Mouse (Mus musculus) lung, embryonic 16.5 days (tissue): Measurements from ENCODE around the gene Slc44a3. TPM values are rescaled to one million over a fixed set of nuclear protein-coding genes. Genes with fewer than 3 reads are reported as not detected.

ENCODE experiments used
- ATAC-seq: fragments of 200-750 bp; cut with Nextera tagmentation; 2 replicates; pipeline ENCODE4 v1.8.0; 2017; ENCODE audit warnings: low read depth, mild to moderate bottlenecking, moderate library complexity
- H3K27ac ChIP-seq: fragments of 300-500 bp; sonication (generic); 2 replicates; pipeline ENCODE4 v1.5.1; 2014; ENCODE audit warnings: mild to moderate bottlenecking, control low read depth, low read length
- H3K27me3 ChIP-seq: fragments of 300-500 bp; sonication (generic); 2 replicates; pipeline ENCODE4 v1.6.1; 2014; ENCODE audit warnings: low read depth, low read length, mixed read lengths; ENCODE audit not compliant: control insufficient read depth, insufficient read depth
- H3K36me3 ChIP-seq: fragments of 300-500 bp; sonication (generic); 2 replicates; pipeline ENCODE4 v1.6.1; 2014; ENCODE audit warnings: low read length; ENCODE audit not compliant: control insufficient read depth, insufficient read depth
- H3K4me1 ChIP-seq: fragments of 300-500 bp; sonication (generic); replicated peaks from 2 replicates; pipeline ENCODE4 v1.6.1; 2014; ENCODE audit warnings: low read length, mixed read lengths; ENCODE audit not compliant: control insufficient read depth, insufficient read depth
- H3K4me2 ChIP-seq: fragments of 300-500 bp; sonication (generic); 2 replicates; pipeline ENCODE4 v1.6.1; 2014; ENCODE audit warnings: low read depth, low read length, control low read depth
- H3K4me3 ChIP-seq: fragments of 300-500 bp; sonication (generic); 2 replicates; pipeline ENCODE4 v1.5.1; 2014; ENCODE audit warnings: mild to moderate bottlenecking, low read length, control low read depth
- H3K9ac ChIP-seq: fragments of 300-500 bp; sonication (generic); 2 replicates; pipeline ENCODE4 v1.6.1; 2014; ENCODE audit warnings: low read length, control low read depth
- H3K9me3 ChIP-seq: fragments of 300-500 bp; sonication (generic); 2 replicates; pipeline ENCODE4 v1.6.1; 2016; ENCODE audit warnings: low read length; ENCODE audit not compliant: control insufficient read depth
- WGBS: fragments of 180-500 bp; shearing (Covaris S2); extraction: QIAGEN DNeasy Blood & Tissue Kit; methylation state at CpG from one replicate; pipeline ENCODE4 v1.1.7; 2014; 5-methylcytosine and 5-hydroxymethylcytosine counted together
- polyA plus RNA-seq: library from polyadenylated mRNA; unstranded; fragments of >200 nt; fragmentation: Nextera tagmentation; extraction: Ambion mirVana; gene quantifications from 2 replicates; pipeline ENCODE4 v1.2.1, GENCODE M21; 2015

The Slc44a3 gene
- polyA plus RNA-seq, 1 experiment from 2014 or later = 24.4 TPM

- ATAC-seq = no peak
- Histone ChIP-seq H3K27ac (no peak overlapping the region), H3K4me1 (no peaks in the 10 kb centered on the region; the same call in none of the 2 replicates), H3K9me3 (no peaks in the 10 kb centered on the region), H3K9ac (no peak overlapping the region), H3K27me3 (peaks cover 6% of the 10 kb centered on the region), H3K4me3 (no peak overlapping the region), H3K36me3 (no peaks in the 10 kb centered on the region), H3K4me2 (no peak overlapping the region)
- WGBS = 80% methylated on average over 9 of the region's 9 CpGs
Measured at GRCm38 (mm10) chr3:121418850-121419435, 113.3 kb downstream of the Slc44a3 start.

- Histone ChIP-seq H3K9ac (no peak overlapping the region), H3K4me3 (no peak overlapping the region), H3K27me3 (peaks cover 4% of the 10 kb centered on the region), H3K9me3 (no peaks in the 10 kb centered on the region), H3K27ac (no peak overlapping the region), H3K4me1 (no peaks in the 10 kb centered on the region; the same call in none of the 2 replicates), H3K4me2 (no peak overlapping the region), H3K36me3 (no peaks in the 10 kb centered on the region)
- 60% methylated on average over 6 of the region's 6 CpGs for WGBS
- ATAC-seq = peak; percentile 42; the same call in 1 of the 2 replicates
Measured at GRCm38 (mm10) chr3:121418251-121418601, 114.0 kb downstream of the Slc44a3 start.

GRCm38 (mm10) chr3:121417379-121418250, 114.6 kb downstream of the Slc44a3 start:
- no peak overlapping the region for H3K4me2 ChIP-seq
- 55% methylated on average over 14 of the region's 14 CpGs for WGBS
- peak; percentile 58 for ATAC-seq
- no peak overlapping the region for H3K4me3 ChIP-seq
- H3K27ac ChIP-seq = no peak overlapping the region
- H3K27me3 ChIP-seq = peaks cover 2% of the 10 kb centered on the region; the same call in 1 of the 2 replicates
- no peaks in the 10 kb centered on the region for H3K36me3 ChIP-seq
- no peaks in the 10 kb centered on the region; the same call in none of the 2 replicates for H3K4me1 ChIP-seq
- H3K9ac ChIP-seq = no peak overlapping the region
- no peaks in the 10 kb centered on the region for H3K9me3 ChIP-seq

- ATAC-seq = no peak
- WGBS = 70% methylated on average over 5 of the region's 5 CpGs
- no peaks in the 10 kb centered on the region for H3K36me3 ChIP-seq
- peaks cover 2% of the 10 kb centered on the region; the same call in 1 of the 2 replicates for H3K27me3 ChIP-seq
- no peak overlapping the region for H3K4me3 ChIP-seq
- H3K4me1 ChIP-seq = no peaks in the 10 kb centered on the region; the same call in none of the 2 replicates
- H3K9me3 ChIP-seq = no peaks in the 10 kb centered on the region
- H3K9ac ChIP-seq = no peak overlapping the region
- H3K4me2 ChIP-seq = no peak overlapping the region
- H3K27ac ChIP-seq = no peak overlapping the region
Measured at GRCm38 (mm10) chr3:121416171-121417154, 115.7 kb downstream of the Slc44a3 start.

- Histone ChIP-seq H3K4me1 (no peaks in the 10 kb centered on the region), H3K4me3 (no peak overlapping the region), H3K9ac (no peak overlapping the region), H3K27ac (no peak overlapping the region), H3K27me3 (no peaks in the 10 kb centered on the region), H3K4me2 (no peak overlapping the region), H3K36me3 (no peaks in the 10 kb centered on the region), H3K9me3 (no peaks in the 10 kb centered on the region)
- no peak for ATAC-seq
- 67% methylated on average over 6 of the region's 6 CpGs for WGBS
Measured at GRCm38 (mm10) chr3:121411450-121411849, 120.8 kb downstream of the Slc44a3 start.

Other genes with a start within 250 kb of the Slc44a3 start
- 0.48 and 0.67 TPM in 2 replicates for gene Tmem56, start 249.3 kb downstream of the Slc44a3 start, polyA plus RNA-seq
- 46.6 and 48.1 TPM in 2 replicates for gene Alg14, start 240.6 kb downstream of the Slc44a3 start, polyA plus RNA-seq
- gene Cnn3, start 105.9 kb downstream of the Slc44a3 start, polyA plus RNA-seq = 522 and 562 TPM in 2 replicates
- not detected in 2 replicates for gene 4930432M17Rik, start 138.4 kb upstream of the Slc44a3 start, polyA plus RNA-seq
- 30.5 and 44.0 TPM in 2 replicates for gene F3, start 191.1 kb upstream of the Slc44a3 start, polyA plus RNA-seq